Mouse (Mus musculus): Measurements from ENCODE around the gene Sp6.

DNA sequence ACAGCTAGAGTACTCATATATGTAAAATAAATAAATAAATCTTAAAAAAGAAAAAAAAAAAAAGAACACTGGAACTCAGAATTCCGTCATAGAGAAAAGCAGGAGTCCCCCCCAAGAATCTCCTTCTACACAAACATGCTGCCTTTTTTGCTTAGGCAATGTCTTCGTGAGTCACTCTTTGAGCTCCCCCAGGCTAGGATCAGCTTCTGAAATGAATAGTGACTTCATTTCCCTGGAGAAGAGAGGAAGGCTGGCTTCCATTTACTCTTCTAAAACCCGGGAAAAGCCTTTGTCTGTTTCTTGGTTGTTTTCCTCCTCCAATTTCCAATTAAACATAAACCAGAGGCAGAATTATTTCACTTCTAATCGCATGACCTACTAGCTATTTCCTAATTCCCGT, 40.3 kb upstream of the Sp6 start:
- TF ChIP-seq CTCF (IDR thresholded peaks at IDR 0.05; ENCODE audit: low read depth, low read length) (no peak), EP300 (IDR thresholded peaks at IDR 0.05; ENCODE audit: insufficient read depth, low read depth, low read length) (no peak), POLR2A (IDR thresholded peaks at IDR 0.05; ENCODE audit: insufficient read depth, low read length) (no peak)
